8 mouse cellular contexts compared by ENCODE assay signal in genomic region chr11:116218737-116219400, GRCm38 (mm10). TPM values are rescaled to one million over a fixed set of nuclear protein-coding genes. Genes with fewer than 3 reads are reported as not detected.
DNase-seq lines count a peak whose midpoint lies in the region; ATAC-seq and TF ChIP-seq lines count a peak whose summit lies in the region.

No protein-coding gene starts in this region.

- H3K9me3 ChIP-seq in heart, embryonic 12.5 days (replicated peaks): peaks cover 8% of the 10 kb centered on the region
- H3K9me3 ChIP-seq in kidney, embryonic 15.5 days (replicated peaks): no peaks in the 10 kb centered on the region
- H3K9me3 ChIP-seq in limb, embryonic 14.5 days (ENCODE audit: control insufficient read depth, low read length): peaks cover 7% of the 10 kb centered on the region; the same call in 1 of the 2 replicates

- no peak overlapping the region for H3ac ChIP-seq in myocyte (ENCODE audit: control insufficient read depth, insufficient read length)

- 34% methylated on average over 7 of the region's 7 CpGs for WGBS in heart, embryonic 12.5 days
- 46% methylated on average over 7 of the region's 7 CpGs for WGBS in kidney, embryonic 15.5 days
- 50% methylated on average over 7 of the region's 7 CpGs for WGBS in limb, embryonic 14.5 days

- DNase-seq in thymus, postnatal 0 days (ENCODE audit: low spot score): peak; percentile 16
- no peak for DNase-seq in thymus, postnatal 14 days
- peak; percentile 97 for DNase-seq in fibroblast of lung, adult 2 months (ENCODE audit: low read depth)
- DNase-seq in limb, embryonic 14.5 days (ENCODE audit: low spot score): peak; percentile 88
- peak; percentile 32 for DNase-seq in thymus, postnatal 4 days

- H3K4me3 ChIP-seq in heart, embryonic 12.5 days: no peak overlapping the region
- H3K4me3 ChIP-seq in kidney, embryonic 15.5 days (replicated peaks): no peak overlapping the region
- no peak overlapping the region for H3K4me3 ChIP-seq in limb, embryonic 14.5 days (replicated peaks; ENCODE audit: low read length)
- H3K4me3 ChIP-seq in myocyte: no peak overlapping the region

- ATAC-seq in heart, embryonic 12.5 days (ENCODE audit: insufficient number of reproducible peaks, low FRiP score): peak; percentile 81
- ATAC-seq in kidney, embryonic 15.5 days (replicated peaks; ENCODE audit: low FRiP score): peak; percentile 60; the same call in 1 of the 2 replicates
- ATAC-seq in limb, embryonic 14.5 days (ENCODE audit: low FRiP score, low read depth): peak; percentile 74

- peak overlapping the region; percentile 90 for H3K27ac ChIP-seq in heart, embryonic 12.5 days (ENCODE audit: poor library complexity, severe bottlenecking)
- peak overlapping the region; percentile 80 for H3K27ac ChIP-seq in kidney, embryonic 15.5 days
- peak overlapping the region; percentile 63 for H3K27ac ChIP-seq in limb, embryonic 14.5 days (replicated peaks; ENCODE audit: low read depth, low read length)

- peaks cover 34% of the 10 kb centered on the region for H3K27me3 ChIP-seq in heart, embryonic 12.5 days (replicated peaks)
- H3K27me3 ChIP-seq in kidney, embryonic 15.5 days: peaks cover 36% of the 10 kb centered on the region
- H3K27me3 ChIP-seq in limb, embryonic 14.5 days (ENCODE audit: control insufficient read depth, insufficient read depth, low read length): peaks cover 16% of the 10 kb centered on the region
- no peaks in the 10 kb centered on the region for H3K27me3 ChIP-seq in myocyte (ENCODE audit: control insufficient read depth, insufficient read depth, insufficient read length)

- H3K4me2 ChIP-seq in heart, embryonic 12.5 days: no peak overlapping the region
- H3K4me2 ChIP-seq in kidney, embryonic 15.5 days: no peak overlapping the region
- H3K4me2 ChIP-seq in limb, embryonic 14.5 days (replicated peaks; ENCODE audit: low read depth, low read length, severe bottlenecking): no peak overlapping the region
- H3K4me2 ChIP-seq in myocyte (ENCODE audit: low read depth): peak overlapping the region; percentile 60

- H3K79me2 ChIP-seq in myocyte (ENCODE audit: control insufficient read depth, insufficient read depth): no peaks in the 10 kb centered on the region

- no peaks in the 10 kb centered on the region; the same call in 1 of the 2 replicates for H3K36me3 ChIP-seq in heart, embryonic 12.5 days
- peaks cover 5% of the 10 kb centered on the region; the same call in 1 of the 2 replicates for H3K36me3 ChIP-seq in kidney, embryonic 15.5 days
- H3K36me3 ChIP-seq in limb, embryonic 14.5 days (ENCODE audit: control insufficient read depth, insufficient read depth, low read length): no peaks in the 10 kb centered on the region
- H3K36me3 ChIP-seq in myocyte (ENCODE audit: control insufficient read depth, insufficient read depth): no peaks in the 10 kb centered on the region

- 0 out of 2 replicates have a peak overlapping the region, but pooled peaks have one; percentile 16 for H3K9ac ChIP-seq in heart, embryonic 12.5 days
- H3K9ac ChIP-seq in kidney, embryonic 15.5 days: no peak overlapping the region
- no peak overlapping the region for H3K9ac ChIP-seq in limb, embryonic 14.5 days (ENCODE audit: low read depth, low read length, severe bottlenecking)

- TF ChIP-seq POLR2A in limb, embryonic 14.5 days (IDR thresholded peaks at IDR 0.05; ENCODE audit: borderline replicate concordance, extremely low read depth, insufficient read depth, insufficient read length): no peak
- TF ChIP-seq POLR2A in myocyte (IDR thresholded peaks at IDR 0.05; ENCODE audit: insufficient read length, low read depth): no peak

- peaks cover 29% of the 10 kb centered on the region for H3K4me1 ChIP-seq in heart, embryonic 12.5 days (replicated peaks)
- H3K4me1 ChIP-seq in kidney, embryonic 15.5 days: peaks cover 40% of the 10 kb centered on the region
- H3K4me1 ChIP-seq in limb, embryonic 14.5 days (ENCODE audit: control insufficient read depth, insufficient read depth, low read length): peaks cover 24% of the 10 kb centered on the region

TF ChIP-seq in myocyte, 11 proteins besides CTCF, POLR2A, EP300 and RAD21:
- peak; percentile 48 to 91 (median 77) for TF ChIP-seq MYOG (IDR thresholded peaks at IDR 0.05; ENCODE audit: control insufficient read depth in 1 of 3, insufficient read depth in 1 of 3, insufficient read length in 2 of 3, low read depth in 2 of 3)
- TF ChIP-seq SRF (IDR thresholded peaks at IDR 0.05; ENCODE audit: control insufficient read depth, insufficient read length, low read depth): peak; percentile 58
- no peak for TF ChIP-seq USF1 (IDR thresholded peaks at IDR 0.05; ENCODE audit: low read depth)
- peak; percentile 90 for TF ChIP-seq TCF12 (IDR thresholded peaks at IDR 0.05; ENCODE audit: insufficient read depth, poor library complexity, severe bottlenecking)
- TF ChIP-seq TCF3 (IDR thresholded peaks at IDR 0.05; ENCODE audit: insufficient read length, low read depth): peak; percentile 47
- TF ChIP-seq REST (IDR thresholded peaks at IDR 0.05; ENCODE audit: insufficient read depth, insufficient read length): no peak
- peak; percentile 80 to 96 (median 92) for TF ChIP-seq MYOD1 (IDR thresholded peaks at IDR 0.05; ENCODE audit: control insufficient read depth in 1 of 3, insufficient read length in 2 of 3, low read depth in 2 of 3)

RNA-seq across cellular contexts. Expression of gene Evpl, which starts 19.0 kb away (rescaled TPM):
- polyA plus RNA-seq in thymus, postnatal 0 days (2015; fragmentation: Nextera tagmentation; extraction: Ambion mirVana): 1.5 and 2.0 TPM in 2 replicates
- 0.53 and 0.84 TPM in 2 replicates for polyA plus RNA-seq in heart, embryonic 12.5 days (2016; fragmentation: Nextera tagmentation; extraction: Ambion mirVana)
- polyA plus RNA-seq in kidney, embryonic 15.5 days (2015; fragmentation: Nextera tagmentation; extraction: Ambion mirVana): 2.8 and 2.9 TPM in 2 replicates
- polyA plus RNA-seq in limb, embryonic 14.5 days (2012; rRNA removed): 6.0 and 8.2 TPM in 2 replicates
- polyA plus RNA-seq in limb, embryonic 14.5 days (2014; fragmentation: Nextera tagmentation; extraction: Ambion mirVana): 17.0 and 21.8 TPM in 2 replicates
- 0.14 TPM for polyA plus RNA-seq in myocyte (2012; fragmentation: generic; extraction: Trizol)

RNA-seq across cellular contexts. Expression of gene Acox1, which starts 20.0 kb away (rescaled TPM):
- polyA plus RNA-seq in thymus, postnatal 0 days (2015; fragmentation: Nextera tagmentation; extraction: Ambion mirVana): 20.0 and 20.7 TPM in 2 replicates
- 36.1 and 38.3 TPM in 2 replicates for polyA plus RNA-seq in heart, embryonic 12.5 days (2016; fragmentation: Nextera tagmentation; extraction: Ambion mirVana)
- polyA plus RNA-seq in kidney, embryonic 15.5 days (2015; fragmentation: Nextera tagmentation; extraction: Ambion mirVana): 32.6 and 35.9 TPM in 2 replicates
- 38.1 and 42.9 TPM in 2 replicates for polyA plus RNA-seq in limb, embryonic 14.5 days (2012; rRNA removed)
- polyA plus RNA-seq in limb, embryonic 14.5 days (2014; fragmentation: Nextera tagmentation; extraction: Ambion mirVana): 26.3 and 30.1 TPM in 2 replicates
- polyA plus RNA-seq in myocyte (2012; fragmentation: generic; extraction: Trizol): 36.4 TPM

RNA-seq across cellular contexts. Expression of gene Ten1, which starts 20.2 kb away (rescaled TPM):
- 127 and 134 TPM in 2 replicates for polyA plus RNA-seq in thymus, postnatal 0 days (2015; fragmentation: Nextera tagmentation; extraction: Ambion mirVana)
- 74.9 and 75.5 TPM in 2 replicates for polyA plus RNA-seq in heart, embryonic 12.5 days (2016; fragmentation: Nextera tagmentation; extraction: Ambion mirVana)
- polyA plus RNA-seq in kidney, embryonic 15.5 days (2015; fragmentation: Nextera tagmentation; extraction: Ambion mirVana): 75.6 and 79.4 TPM in 2 replicates
- 44.2 and 50.0 TPM in 2 replicates for polyA plus RNA-seq in limb, embryonic 14.5 days (2012; rRNA removed)
- polyA plus RNA-seq in limb, embryonic 14.5 days (2014; fragmentation: Nextera tagmentation; extraction: Ambion mirVana): 67.4 and 70.5 TPM in 2 replicates
- polyA plus RNA-seq in myocyte (2012; fragmentation: generic; extraction: Trizol): 61.4 TPM

RNA-seq across cellular contexts. Expression of gene Fbf1, which starts 50.9 kb away (rescaled TPM):
- polyA plus RNA-seq in thymus, postnatal 0 days (2015; fragmentation: Nextera tagmentation; extraction: Ambion mirVana): 12.0 and 13.1 TPM in 2 replicates
- 37.2 and 37.5 TPM in 2 replicates for polyA plus RNA-seq in heart, embryonic 12.5 days (2016; fragmentation: Nextera tagmentation; extraction: Ambion mirVana)
- 37.4 and 41.4 TPM in 2 replicates for polyA plus RNA-seq in kidney, embryonic 15.5 days (2015; fragmentation: Nextera tagmentation; extraction: Ambion mirVana)
- polyA plus RNA-seq in limb, embryonic 14.5 days (2012; rRNA removed): 77.7 and 82.6 TPM in 2 replicates
- polyA plus RNA-seq in limb, embryonic 14.5 days (2014; fragmentation: Nextera tagmentation; extraction: Ambion mirVana): 26.4 and 34.8 TPM in 2 replicates
- 41.7 TPM for polyA plus RNA-seq in myocyte (2012; fragmentation: generic; extraction: Trizol)

RNA-seq across cellular contexts. Expression of gene Srp68, which starts 55.1 kb away (rescaled TPM):
- 86.4 and 89.0 TPM in 2 replicates for polyA plus RNA-seq in thymus, postnatal 0 days (2015; fragmentation: Nextera tagmentation; extraction: Ambion mirVana)
- 73.9 and 74.8 TPM in 2 replicates for polyA plus RNA-seq in heart, embryonic 12.5 days (2016; fragmentation: Nextera tagmentation; extraction: Ambion mirVana)
- 91.3 and 96.5 TPM in 2 replicates for polyA plus RNA-seq in kidney, embryonic 15.5 days (2015; fragmentation: Nextera tagmentation; extraction: Ambion mirVana)
- 106 and 111 TPM in 2 replicates for polyA plus RNA-seq in limb, embryonic 14.5 days (2012; rRNA removed)
- 94.9 and 103 TPM in 2 replicates for polyA plus RNA-seq in limb, embryonic 14.5 days (2014; fragmentation: Nextera tagmentation; extraction: Ambion mirVana)
- 83.0 TPM for polyA plus RNA-seq in myocyte (2012; fragmentation: generic; extraction: Trizol)
